Mouse (Mus musculus) liver, postnatal 0 days (tissue): ENCODE data around the gene Amh.

Experiments used
- CTCF ChIP-seq: sonication (generic); IDR thresholded peaks from 2 replicates; pipeline ENCODE4 v1.5.1; 2016; ENCODE audit warnings: antibody characterized with exemption, low read depth
- EP300 ChIP-seq: IDR thresholded peaks from 2 replicates; pipeline ENCODE4 v1.6.1; 2016; ENCODE audit warnings: antibody characterized with exemption, low read depth, mild to moderate bottlenecking

DNA sequence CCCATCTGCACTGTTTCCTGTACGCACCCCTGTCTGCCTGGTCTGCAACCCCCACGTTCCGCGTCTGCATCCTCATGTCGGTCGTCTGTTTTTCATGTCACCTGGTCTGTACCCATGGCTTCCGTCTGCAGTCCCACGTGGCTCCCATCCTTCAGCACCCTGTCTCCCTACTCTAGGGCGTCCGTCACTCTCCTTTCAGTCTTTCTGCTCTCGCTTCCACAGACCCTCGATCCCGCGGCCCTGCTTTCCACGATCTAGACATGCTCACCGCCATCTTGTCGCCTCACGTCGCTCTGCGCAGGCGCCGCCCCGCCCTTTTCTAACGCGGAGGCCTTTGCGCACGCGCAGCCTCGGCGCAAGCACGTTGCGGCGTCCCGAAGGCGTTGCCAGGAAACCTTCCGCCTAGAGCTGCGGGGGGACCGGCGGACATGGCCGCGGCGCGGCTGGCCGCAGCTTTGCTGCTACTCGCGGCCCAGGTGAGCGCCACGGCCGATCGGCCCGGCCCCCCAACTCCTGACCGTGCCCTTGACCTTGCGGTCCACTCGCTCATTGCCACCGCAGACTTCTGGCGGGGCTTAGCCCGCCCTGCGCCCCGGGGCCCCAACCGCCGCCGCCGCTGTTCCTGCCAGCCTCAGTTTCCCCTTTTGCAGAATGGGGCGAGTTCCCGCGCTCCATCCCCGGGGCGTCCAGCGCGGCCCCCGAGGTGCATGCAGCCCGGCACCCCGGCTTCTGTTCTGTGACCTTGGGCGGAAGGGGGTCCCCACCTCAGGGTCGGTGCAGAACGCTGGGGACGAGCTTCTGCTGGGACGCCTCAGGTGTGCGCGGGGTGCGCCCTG is 50.1 kb downstream of the Amh start, which contains the start of the genes Lsm7 and Sppl2b:
- TF ChIP-seq CTCF = no peak
- TF ChIP-seq EP300 = no peak
